ENCODE assay signal across 14 mouse cellular contexts in genomic region chr16:18453846-18454245, GRCm38 (mm10). TPM values are rescaled to one million over a fixed set of nuclear protein-coding genes. Genes with fewer than 3 reads are reported as not detected.
A peak's percentile ranks its signal among the peaks of the same experiment; 100 is the strongest.
DNase-seq lines count a peak whose midpoint lies in the region; ATAC-seq lines count a peak whose summit lies in the region.
"Had no signal": no experiment of that assay in that cellular context is flagged by ENCODE, and none has a peak within 500 bp of the region (broad histone marks: within the 10 kb centered on the region; RNA-seq: fewer than 3 reads in every experiment).

No protein-coding gene starts in this region.

- peaks cover 11% of the 10 kb centered on the region for H3K36me3 ChIP-seq in neural tube, embryonic 15.5 days
- H3K36me3 ChIP-seq in kidney, embryonic 16.5 days (ENCODE audit: insufficient read depth, low read length): peaks cover 15% of the 10 kb centered on the region

- no peaks in the 10 kb centered on the region for H3K9me3 ChIP-seq in neural tube, embryonic 15.5 days (replicated peaks)
- H3K9me3 ChIP-seq in kidney, embryonic 16.5 days (ENCODE audit: low read length): no peaks in the 10 kb centered on the region
- H3K9me3 ChIP-seq: G1E; intestine, embryonic 15.5 days; limb, embryonic 12.5 days; neural tube, embryonic 13.5 days had no signal

- intact Hi-C loops in gastrocnemius, postnatal 14 days (cut with DNase I; ENCODE audit: low total_unique reads): no loop called here

- ATAC-seq in neural tube, embryonic 15.5 days (ENCODE audit: low FRiP score): no peak
- ATAC-seq in kidney, embryonic 16.5 days (ENCODE audit: low FRiP score, low TSS enrichment): 0 out of 2 replicates have a peak, but pooled peaks have one; percentile 21
- ATAC-seq: intestine, embryonic 15.5 days had no signal

- no peak overlapping the region for H3K4me3 ChIP-seq in neural tube, embryonic 15.5 days (replicated peaks)
- no peak overlapping the region for H3K4me3 ChIP-seq in kidney, embryonic 16.5 days (ENCODE audit: low read length)
- H3K4me3 ChIP-seq: intestine, embryonic 15.5 days; limb, embryonic 12.5 days; neural tube, embryonic 13.5 days had no signal

- peaks cover under 1% of the 10 kb centered on the region for H3K4me1 ChIP-seq in neural tube, embryonic 15.5 days
- peaks cover 22% of the 10 kb centered on the region for H3K4me1 ChIP-seq in kidney, embryonic 16.5 days (ENCODE audit: insufficient read depth, low read length)

- H3K27me3 ChIP-seq in neural tube, embryonic 15.5 days (replicated peaks): 0 out of 2 replicates have a peak, but pooled peaks cover 2% of the 10 kb centered on the region
- 0 out of 2 replicates have a peak, but pooled peaks cover 2% of the 10 kb centered on the region for H3K27me3 ChIP-seq in kidney, embryonic 16.5 days (ENCODE audit: insufficient read depth, low read length)
- H3K27me3 ChIP-seq: intestine, embryonic 15.5 days; limb, embryonic 12.5 days had no signal

- H3K27ac ChIP-seq in neural tube, embryonic 15.5 days (replicated peaks): no peak overlapping the region
- H3K27ac ChIP-seq in kidney, embryonic 16.5 days (ENCODE audit: low read length): no peak overlapping the region
- H3K27ac ChIP-seq: intestine, embryonic 15.5 days; limb, embryonic 12.5 days; neural tube, embryonic 13.5 days had no signal

- whole genome bisulfite sequencing in neural tube, embryonic 15.5 days: 66% methylated on average over 5 of the region's 5 CpGs
- WGBS in kidney, embryonic 16.5 days: 37% methylated on average over 5 of the region's 5 CpGs

- DNase-seq in gastrocnemius, postnatal 14 days: peak; percentile 21
- no peak for DNase-seq in gastrocnemius, postnatal 25 days
- DNase-seq in neural tube, embryonic 10.5 days (ENCODE audit: extremely low spot score, low spot score): peak; percentile 42
- DNase-seq in retina, embryonic 14.5 days (ENCODE audit: low spot score): peak; percentile 27
- DNase-seq in left cerebral cortex, adult 18-20 months (ENCODE audit: low spot score in 2 of 2): no peak
- DNase-seq in right cerebral cortex, postnatal 14 days: no peak
- DNase-seq: midbrain, embryonic 14.5 days; right cerebral cortex, adult 18-20 months had no signal

- no peak overlapping the region for H3K9ac ChIP-seq in neural tube, embryonic 15.5 days (replicated peaks)
- H3K9ac ChIP-seq in kidney, embryonic 16.5 days (replicated peaks; ENCODE audit: low read length): no peak overlapping the region
- H3K9ac ChIP-seq: intestine, embryonic 15.5 days; limb, embryonic 12.5 days; neural tube, embryonic 13.5 days had no signal

- no peak overlapping the region for H3K4me2 ChIP-seq in neural tube, embryonic 15.5 days
- no peak overlapping the region for H3K4me2 ChIP-seq in kidney, embryonic 16.5 days (replicated peaks; ENCODE audit: low read depth, low read length)
- H3K4me2 ChIP-seq: intestine, embryonic 15.5 days; limb, embryonic 12.5 days; neural tube, embryonic 13.5 days had no signal

RNA-seq across cellular contexts. Expression of gene Comt, which starts 27.2 kb away (rescaled TPM):
- 10 to 100 TPM; 40.7 to 43.1 TPM for total RNA-seq in gastrocnemius, postnatal 14 days (2021)
- 10 to 100 TPM; 33.3 to 44.8 TPM for total RNA-seq in gastrocnemius, postnatal 25 days (2021)
- 117 and 128 TPM in 2 replicates for polyA plus RNA-seq in neural tube, embryonic 15.5 days (2015; fragmentation: Nextera tagmentation; extraction: Ambion mirVana)
- polyA plus RNA-seq in kidney, embryonic 16.5 days (2015; fragmentation: Nextera tagmentation; extraction: Ambion mirVana): 119 and 127 TPM in 2 replicates
- 10 to 100 TPM; 90.5 to 91.4 TPM for total RNA-seq in left cerebral cortex, adult 18-20 months (2021)

RNA-seq across cellular contexts. Expression of gene Txnrd2, which starts 27.7 kb away (rescaled TPM):
- total RNA-seq in gastrocnemius, postnatal 14 days (2021): 10 to 100 TPM; 13.4 to 14.4 TPM
- total RNA-seq in gastrocnemius, postnatal 25 days (2021): 10 to 100 TPM; 16.0 to 16.9 TPM
- polyA plus RNA-seq in neural tube, embryonic 15.5 days (2015; fragmentation: Nextera tagmentation; extraction: Ambion mirVana): 28.3 and 30.9 TPM in 2 replicates
- polyA plus RNA-seq in kidney, embryonic 16.5 days (2015; fragmentation: Nextera tagmentation; extraction: Ambion mirVana): 33.7 and 35.2 TPM in 2 replicates
- 10 to 100 TPM; 19.4 to 21.3 TPM for total RNA-seq in left cerebral cortex, adult 18-20 months (2021)

RNA-seq across cellular contexts. Expression of gene Gnb1l, which starts 44.7 kb away (rescaled TPM):
- total RNA-seq in gastrocnemius, postnatal 14 days (2021): 1 to 10 TPM; 2.7 to 3.1 TPM
- total RNA-seq in gastrocnemius, postnatal 25 days (2021): 1 to 10 TPM; 3.4 to 3.6 TPM
- 16.1 and 18.8 TPM in 2 replicates for polyA plus RNA-seq in neural tube, embryonic 15.5 days (2015; fragmentation: Nextera tagmentation; extraction: Ambion mirVana)
- 19.1 and 19.7 TPM in 2 replicates for polyA plus RNA-seq in kidney, embryonic 16.5 days (2015; fragmentation: Nextera tagmentation; extraction: Ambion mirVana)
- 1 to 10 TPM; 6.2 to 7.1 TPM for total RNA-seq in left cerebral cortex, adult 18-20 months (2021)

RNA-seq across cellular contexts. Expression of gene Rtl10, which starts 44.9 kb away (rescaled TPM):
- 1 to 10 TPM; 2.6 to 5.3 TPM for total RNA-seq in gastrocnemius, postnatal 14 days (2021)
- total RNA-seq in gastrocnemius, postnatal 25 days (2021): 1 to 10 TPM; 2.4 to 3.1 TPM
- polyA plus RNA-seq in neural tube, embryonic 15.5 days (2015; fragmentation: Nextera tagmentation; extraction: Ambion mirVana): 3.1 and 4.9 TPM in 2 replicates
- polyA plus RNA-seq in kidney, embryonic 16.5 days (2015; fragmentation: Nextera tagmentation; extraction: Ambion mirVana): 3.3 and 4.3 TPM in 2 replicates
- total RNA-seq in left cerebral cortex, adult 18-20 months (2021): 1 to 10 TPM; 6.4 to 9.7 TPM

Comparison
In these comparisons a context has a peak if more than half of its experiments do, and no peak if none do; other contexts are left out.
1. DNase-seq: peak in gastrocnemius, postnatal 14 days (single experiment), neural tube, embryonic 10.5 days (single experiment) and retina, embryonic 14.5 days (single experiment); none in gastrocnemius, postnatal 25 days (single experiment), left cerebral cortex, adult 18-20 months (0 of 2) and right cerebral cortex, postnatal 14 days (single experiment).